Mouse (Mus musculus): ENCODE data around the gene Hivep3. TPM values are rescaled to one million over a fixed set of nuclear protein-coding genes. Genes with fewer than 3 reads are reported as not detected.
A peak's percentile ranks its signal among the peaks of the same experiment; 100 is the strongest.

Hivep3 gene
- polyA plus RNA-seq, 2 experiments from 2014 or later = 19.6 to 23.1 TPM

- ATAC-seq = no peak
Measured at GRCm38 (mm10) chr4:119911071-119911904, 177.7 kb downstream of the Hivep3 start.

- ATAC-seq = no peak
Measured at GRCm38 (mm10) chr4:119912216-119912615, 178.6 kb downstream of the Hivep3 start.

GRCm38 (mm10) chr4:119914194-119914593, 180.6 kb downstream of the Hivep3 start:
- no peak for ATAC-seq

DNA sequence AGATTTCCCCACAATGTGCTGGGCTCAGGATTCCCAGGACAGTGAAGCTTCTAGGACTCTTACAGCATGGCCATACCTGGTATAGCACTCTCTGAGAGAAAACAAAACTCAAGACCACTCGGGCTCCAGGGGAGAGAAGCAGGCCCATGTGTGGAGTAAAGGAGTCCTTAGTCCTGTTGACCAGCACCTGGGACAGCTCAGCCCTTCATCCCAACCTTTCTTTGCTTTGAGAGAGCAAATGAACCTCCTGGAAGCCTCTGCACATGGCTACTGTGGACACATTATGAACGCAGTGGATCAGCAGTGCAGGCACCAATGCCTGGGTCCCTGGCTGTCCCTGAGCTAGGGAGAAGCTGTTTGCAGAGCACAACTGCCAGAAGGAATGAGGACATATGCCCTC, 181.5 kb downstream of the Hivep3 start:
- ATAC-seq = no peak

GRCm38 (mm10) chr4:119917502-119917901, 183.9 kb downstream of the Hivep3 start:
- ATAC-seq = no peak

GRCm38 (mm10) chr4:119919349-119919748, 185.8 kb downstream of the Hivep3 start:
- ATAC-seq = no peak

- ATAC-seq = peak; percentile 45
Measured at GRCm38 (mm10) chr4:119921022-119921717, 187.6 kb downstream of the Hivep3 start.

DNA sequence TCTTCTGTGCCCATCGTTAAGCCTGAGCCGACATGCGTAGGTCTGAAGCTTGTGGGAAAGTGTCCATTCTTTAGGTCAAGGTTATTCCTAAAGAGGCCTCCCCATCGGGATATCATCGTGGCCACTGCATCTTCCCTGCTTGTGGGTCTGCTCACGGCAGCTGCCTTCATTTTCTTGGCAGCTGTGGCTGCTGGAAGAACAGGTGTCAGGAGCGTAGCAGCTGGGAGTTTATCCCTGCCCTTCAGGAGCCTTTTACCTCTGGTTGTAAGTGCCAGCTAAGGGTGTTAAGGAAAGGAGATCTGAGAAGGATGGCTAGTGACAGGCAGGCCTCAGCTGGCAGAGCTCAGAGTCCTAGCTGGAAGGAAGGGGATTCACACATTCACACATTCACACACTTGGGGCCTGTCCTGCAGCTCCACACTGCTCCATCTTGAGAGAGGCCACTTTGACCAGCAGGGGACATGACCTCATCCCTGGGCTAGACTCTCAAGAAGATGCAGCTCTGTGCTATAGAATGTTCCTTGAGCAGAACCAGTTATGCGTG, 188.2 kb downstream of the Hivep3 start:
- no peak for ATAC-seq

GRCm38 (mm10) chr4:119922945-119923344, 189.4 kb downstream of the Hivep3 start:
- no peak for ATAC-seq

GRCm38 (mm10) chr4:119923410-119923809, 189.8 kb downstream of the Hivep3 start:
- no peak for ATAC-seq

- no peak for ATAC-seq
Measured at GRCm38 (mm10) chr4:119925052-119925451, 191.5 kb downstream of the Hivep3 start.

DNA sequence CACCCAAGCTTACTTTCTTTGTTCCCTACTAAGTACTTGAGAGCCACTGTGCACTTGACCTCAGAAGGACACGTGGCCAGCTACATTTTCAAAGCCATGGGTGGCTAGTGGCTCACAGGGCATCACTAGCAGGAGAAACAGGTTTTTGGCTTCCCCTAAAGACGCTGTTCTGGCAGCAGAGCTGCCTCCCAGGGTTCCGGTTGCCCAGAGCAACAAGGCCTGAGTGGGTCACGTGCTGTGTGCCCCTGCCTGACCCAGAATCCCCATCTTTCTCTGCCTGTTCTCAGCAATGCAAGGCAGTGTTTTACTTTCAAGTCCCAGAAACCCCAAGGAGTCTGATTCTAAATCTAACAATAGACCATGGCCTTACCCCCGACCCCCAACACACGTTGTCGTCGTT, 198.3 kb downstream of the Hivep3 start:
- ATAC-seq = no peak

DNA sequence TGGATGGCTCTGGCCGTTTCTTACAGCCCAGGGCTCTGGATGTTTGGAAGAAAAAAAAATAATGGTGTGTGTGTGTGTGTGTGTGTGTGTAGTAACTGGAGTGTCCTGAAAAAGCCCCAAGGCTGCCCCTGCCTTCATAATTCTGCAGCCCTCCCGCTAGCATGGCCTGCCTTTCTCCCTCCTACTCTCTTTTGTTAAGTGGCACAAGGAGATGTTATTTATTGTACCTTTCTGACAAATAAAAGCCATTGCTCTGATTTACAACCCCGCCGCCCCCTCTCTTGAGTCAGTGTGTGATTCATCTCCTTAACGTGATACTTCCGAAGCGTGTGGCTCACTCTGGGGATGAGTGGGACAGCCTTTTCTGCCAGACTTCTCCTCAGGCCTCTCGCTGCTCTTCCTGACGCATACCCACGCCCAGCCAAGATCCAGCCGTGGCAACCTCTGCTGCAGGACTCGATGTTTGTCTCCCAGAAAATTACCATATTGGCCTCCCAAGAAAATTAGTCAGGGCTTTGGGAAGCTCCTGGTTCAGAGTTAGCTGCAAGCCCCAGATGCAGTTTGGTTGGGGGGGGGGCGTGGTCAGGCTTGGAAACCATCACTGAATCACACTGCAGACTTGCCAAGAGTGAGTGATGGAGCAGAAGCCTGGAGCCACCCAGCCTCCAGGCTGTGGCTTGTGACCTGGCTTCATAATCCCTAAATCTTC, 199.1 kb downstream of the Hivep3 start:
- ATAC-seq = no peak

DNA sequence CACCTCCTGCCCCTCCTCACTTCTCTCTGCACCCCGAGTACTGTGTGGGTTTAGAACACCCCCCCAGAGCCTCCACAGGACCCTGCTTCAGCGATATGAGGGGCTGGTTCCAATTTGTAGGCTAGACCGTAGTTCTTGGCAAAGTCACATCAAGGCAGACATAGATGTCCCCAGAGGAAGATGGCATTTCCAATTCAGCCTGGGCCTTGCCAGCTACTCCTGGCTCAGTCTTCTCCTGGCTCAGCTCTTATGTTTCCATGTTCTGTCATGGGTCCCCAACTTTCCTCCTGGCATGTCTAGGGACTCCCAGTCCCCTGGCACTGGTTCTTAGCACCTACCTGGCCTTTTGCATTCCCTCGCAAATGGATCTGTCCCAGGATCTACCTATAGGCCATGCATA, 201.3 kb downstream of the Hivep3 start:
- no peak for ATAC-seq

DNA sequence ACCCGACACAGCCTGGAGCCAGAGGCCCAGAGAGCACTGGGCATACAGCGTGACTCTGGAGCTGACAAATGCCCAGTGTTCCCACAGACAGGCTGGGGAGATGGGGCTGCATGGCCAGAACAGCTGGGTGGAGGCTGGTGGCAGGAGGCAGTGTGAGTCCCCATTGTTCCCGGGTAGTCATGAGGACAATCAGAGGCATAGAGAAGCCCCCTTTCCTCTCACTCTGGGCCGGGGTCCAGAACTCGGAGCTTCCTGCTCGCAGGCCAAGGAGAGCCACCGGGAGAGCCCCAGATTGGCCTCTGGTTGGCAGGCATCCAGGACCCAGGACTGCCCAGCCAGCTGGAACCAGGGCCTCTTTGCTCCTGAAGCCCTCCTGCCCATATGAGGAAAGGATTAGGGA, 204.3 kb downstream of the Hivep3 start:
- ATAC-seq = no peak

DNA sequence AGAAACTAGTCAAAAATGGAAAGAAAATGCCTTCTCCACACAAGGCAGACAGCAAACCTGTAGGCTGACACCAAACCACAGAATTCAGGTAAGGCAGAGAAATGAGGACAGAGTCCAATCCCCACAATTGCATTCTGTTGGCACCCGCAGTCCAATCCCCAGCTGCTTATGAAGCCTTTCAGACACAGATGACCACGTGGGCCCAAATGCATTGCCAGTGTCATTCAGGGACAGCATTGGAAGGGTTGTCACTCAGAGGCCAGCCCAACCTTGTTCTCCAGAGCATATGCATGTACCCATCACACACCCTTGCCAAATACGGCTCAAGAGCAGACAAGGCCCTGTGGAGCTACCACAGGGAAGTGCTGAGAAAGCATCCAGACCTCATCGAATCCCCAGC, 204.9 kb downstream of the Hivep3 start:
- no peak for ATAC-seq

GRCm38 (mm10) chr4:119939786-119940185, 206.2 kb downstream of the Hivep3 start:
- no peak for ATAC-seq

DNA sequence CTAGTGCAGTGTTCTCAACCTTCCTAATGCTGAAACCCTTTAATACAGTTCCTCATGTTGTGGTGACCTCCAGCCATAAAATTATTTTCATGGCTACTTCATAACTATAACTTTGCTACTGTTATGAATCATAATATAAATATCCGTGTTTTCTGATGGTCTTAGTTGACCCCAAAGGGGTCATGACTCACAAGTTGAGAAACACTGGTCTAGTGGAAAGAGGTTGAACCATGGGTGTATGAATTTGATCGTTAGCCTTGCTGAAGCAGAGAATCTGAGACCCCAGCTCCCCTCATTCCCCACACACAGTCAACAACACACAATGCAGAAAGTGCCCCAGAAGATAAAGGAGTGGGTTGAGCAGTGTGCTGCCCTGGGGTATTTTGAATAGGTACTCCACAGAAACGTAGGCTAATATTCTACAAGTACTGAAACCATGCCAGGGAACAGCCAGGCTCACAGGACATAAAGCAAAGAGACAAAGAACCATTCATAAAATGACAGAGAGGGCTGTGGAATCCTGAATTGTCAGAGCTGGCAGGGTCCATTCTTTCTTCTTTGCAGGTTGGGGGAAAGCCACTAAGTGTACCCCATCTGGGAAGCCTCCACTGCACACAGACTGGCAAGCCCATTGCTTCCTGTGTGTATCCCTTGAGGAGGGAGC, 212.8 kb downstream of the Hivep3 start:
- ATAC-seq = no peak

GRCm38 (mm10) chr4:119947232-119948162, 213.9 kb downstream of the Hivep3 start:
- ATAC-seq = peak; percentile 91

GRCm38 (mm10) chr4:119948406-119948805, 214.8 kb downstream of the Hivep3 start:
- no peak for ATAC-seq

GRCm38 (mm10) chr4:119948922-119949614, 215.5 kb downstream of the Hivep3 start:
- no peak for ATAC-seq
